Mouse (Mus musculus) cerebellum, postnatal 4 days (tissue): ENCODE results near the gene Dchs2.
"Not testable (repeated sequence)": the region's sequence is repeated elsewhere in the genome, so short reads cannot be mapped to it uniquely, and the experiment has no call there.

Source experiments
- DNase-seq, 2 experiments: peaks; one replicate each; pipeline ENCODE4 v3.0.0; 2022; ENCODE audit warnings: low spot score in 2 of 2, mixed read lengths in 1 of 2

Dchs2 gene

DNA sequence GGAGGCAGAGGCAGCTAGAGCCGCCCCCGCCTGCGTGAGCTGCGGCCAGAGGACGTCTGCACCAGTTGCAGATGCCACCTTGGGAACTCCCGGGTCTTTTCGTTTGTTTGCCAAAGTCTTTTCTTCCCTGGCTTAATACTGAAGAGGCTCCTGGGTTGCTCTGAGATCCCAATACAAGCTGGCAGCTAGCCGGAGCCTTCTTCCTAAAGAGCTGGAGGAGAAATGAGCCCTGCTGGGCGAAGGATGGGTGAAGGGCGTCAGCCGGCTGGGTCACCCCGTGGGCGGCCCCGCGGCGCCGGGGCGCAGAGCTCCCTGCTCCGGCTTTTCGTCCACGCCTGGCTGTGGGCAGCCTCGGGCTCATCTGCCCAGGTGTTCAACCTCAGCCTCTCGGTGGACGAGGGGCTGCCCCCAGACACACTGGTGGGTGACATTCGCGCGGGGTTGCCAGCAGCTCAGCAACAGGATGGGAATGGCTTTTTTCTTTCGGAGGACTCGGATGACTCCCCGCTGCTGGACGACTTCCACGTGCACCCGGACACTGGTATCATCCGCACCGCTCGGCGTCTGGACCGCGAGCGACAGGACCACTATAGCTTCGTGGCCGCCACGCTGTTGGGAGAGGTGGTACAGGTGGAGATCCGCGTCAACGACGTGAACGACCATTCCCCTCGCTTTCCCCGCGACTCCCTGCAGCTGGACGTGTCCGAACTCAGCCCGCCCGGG lies at the start of gene Dchs2:
Gene Dchs2, plus strand, starts transcription at position 223 of the 723 bp plus-strand sequence.
- DNase-seq, result no peak

- DNase-seq, result peak; percentile 34 to 64
Observed at GRCm38 (mm10) chr3:83080567-83081055, 47.1 kb upstream of the Dchs2 start.

GRCm38 (mm10) chr3:83097586-83097985 lies 30.2 kb upstream of the Dchs2 start:
- DNase-seq, result no peak

DNA sequence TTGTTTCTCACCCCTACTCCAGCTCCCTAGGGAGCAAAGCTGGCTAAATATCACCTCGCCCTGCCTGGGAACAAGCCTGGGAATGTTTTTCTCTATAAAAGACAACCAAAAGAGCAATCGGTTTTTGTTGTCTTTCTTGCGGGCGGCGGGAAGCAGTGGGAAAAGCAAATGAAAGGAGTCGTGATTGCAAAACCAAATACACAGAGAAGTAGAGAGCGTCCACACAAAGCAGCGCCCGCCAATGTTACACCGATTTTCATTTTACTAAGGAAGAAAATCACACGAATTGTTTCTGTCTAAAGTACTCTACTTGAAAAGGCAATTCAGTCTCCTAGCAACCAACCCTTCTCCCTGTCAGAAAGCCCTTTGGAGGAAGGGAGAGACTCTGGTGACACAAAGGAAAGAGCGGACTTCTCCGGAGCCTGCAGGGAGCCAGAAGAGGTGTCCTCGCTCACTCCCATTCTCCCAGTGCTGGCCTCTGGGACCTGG lies 29.2 kb upstream of the Dchs2 start:
- no peak for DNase-seq

GRCm38 (mm10) chr3:83099139-83099538 lies 28.6 kb upstream of the Dchs2 start:
- DNase-seq, result no peak

DNA sequence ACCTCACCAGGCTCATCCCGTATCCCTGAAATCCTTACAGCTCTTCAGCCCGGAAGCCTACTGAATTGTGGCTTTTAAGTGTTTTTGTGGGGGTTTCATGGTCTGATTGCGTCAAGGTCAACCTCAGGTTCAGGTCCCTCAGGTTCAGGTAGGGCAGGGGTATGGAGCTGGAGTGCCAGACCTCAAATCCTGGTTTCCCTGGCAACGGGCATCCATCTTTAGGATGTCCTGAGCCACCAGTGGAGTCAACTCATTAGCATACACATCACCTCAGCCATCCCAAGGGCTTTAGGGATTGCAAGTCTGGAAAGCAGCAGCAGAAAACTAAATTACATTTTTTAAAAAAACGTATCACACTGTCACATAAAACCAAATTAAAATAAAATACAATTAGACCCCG lies 28.1 kb upstream of the Dchs2 start:
- no peak for DNase-seq

GRCm38 (mm10) chr3:83102286-83102685 lies 25.5 kb upstream of the Dchs2 start:
- DNase-seq, result no peak

GRCm38 (mm10) chr3:83110163-83110562 lies 17.6 kb upstream of the Dchs2 start:
- DNase-seq, result no peak

GRCm38 (mm10) chr3:83111485-83112261 lies 16.1 kb upstream of the Dchs2 start:
- no peak for DNase-seq

- no peak for DNase-seq
Observed at GRCm38 (mm10) chr3:83112869-83113268, 14.9 kb upstream of the Dchs2 start.

GRCm38 (mm10) chr3:83114946-83115345 lies 12.8 kb upstream of the Dchs2 start:
- DNase-seq, result no peak

DNA sequence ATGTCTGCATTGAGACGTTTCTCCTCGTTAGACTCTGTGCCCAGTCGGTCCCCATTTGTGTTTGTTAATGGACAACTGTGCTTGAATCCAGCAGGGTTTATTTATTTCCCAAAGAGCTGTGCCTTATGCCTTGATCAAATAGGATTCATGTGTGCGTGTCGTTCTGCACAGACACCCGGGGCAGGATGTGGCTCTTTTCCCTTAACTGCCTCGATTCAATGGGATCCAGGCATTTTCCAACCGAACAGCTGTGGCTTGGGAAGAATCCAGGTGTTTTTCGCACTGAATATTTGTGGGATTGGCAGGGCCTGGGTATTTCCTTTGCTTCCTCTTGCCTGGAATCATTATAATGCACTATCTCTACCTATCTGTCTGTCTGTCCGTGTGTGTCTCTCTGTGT lies 10.2 kb upstream of the Dchs2 start:
- no peak for DNase-seq

DNA sequence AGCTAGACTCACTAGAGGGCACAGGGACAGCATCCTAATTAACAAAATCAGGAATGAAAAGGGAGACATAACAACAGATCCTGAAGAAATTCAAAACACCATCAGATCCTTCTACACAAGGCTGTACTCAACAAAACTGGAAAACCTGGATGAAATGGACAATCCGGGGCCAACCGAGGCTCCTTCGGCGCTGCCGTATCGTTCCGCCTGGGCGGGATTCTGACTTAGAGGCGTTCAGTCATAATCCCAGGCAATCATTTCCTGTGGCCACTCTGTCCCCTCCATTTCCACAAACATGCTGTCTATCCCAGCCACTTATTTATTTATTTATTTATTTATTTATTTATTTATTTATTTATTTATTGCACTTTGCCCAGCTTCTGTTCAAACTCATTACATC lies 3.8 kb upstream of the Dchs2 start:
- not testable (repeated sequence) for DNase-seq

- DNase-seq, result no peak
Observed at GRCm38 (mm10) chr3:83127088-83127725, 541 bp upstream of the Dchs2 start.

- DNase-seq, result peak in 1 of 2 experiments; percentile 10
Observed at GRCm38 (mm10) chr3:83128449-83128922, 738 bp downstream of the Dchs2 start.

DNA sequence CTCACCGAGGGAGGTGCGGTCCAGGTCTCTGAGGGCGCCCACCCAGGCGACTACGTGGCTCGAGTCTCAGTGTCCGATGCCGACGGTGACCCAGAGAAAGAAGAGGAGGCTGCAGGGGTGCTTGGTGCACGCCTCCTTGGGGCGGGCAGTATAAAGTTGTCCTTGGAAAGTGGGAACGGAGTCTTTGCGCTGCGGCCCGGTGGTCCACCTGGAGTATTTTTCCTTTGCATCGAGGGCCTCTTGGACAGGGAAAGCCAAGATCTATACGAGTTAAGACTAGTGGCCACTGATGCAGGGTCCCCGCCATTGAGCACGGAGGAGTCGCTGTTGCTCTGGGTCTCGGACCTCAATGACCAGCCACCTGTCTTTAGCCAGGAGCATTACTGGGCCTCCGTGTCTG lies 1.4 kb downstream of the Dchs2 start:
- DNase-seq, result no peak

DNA sequence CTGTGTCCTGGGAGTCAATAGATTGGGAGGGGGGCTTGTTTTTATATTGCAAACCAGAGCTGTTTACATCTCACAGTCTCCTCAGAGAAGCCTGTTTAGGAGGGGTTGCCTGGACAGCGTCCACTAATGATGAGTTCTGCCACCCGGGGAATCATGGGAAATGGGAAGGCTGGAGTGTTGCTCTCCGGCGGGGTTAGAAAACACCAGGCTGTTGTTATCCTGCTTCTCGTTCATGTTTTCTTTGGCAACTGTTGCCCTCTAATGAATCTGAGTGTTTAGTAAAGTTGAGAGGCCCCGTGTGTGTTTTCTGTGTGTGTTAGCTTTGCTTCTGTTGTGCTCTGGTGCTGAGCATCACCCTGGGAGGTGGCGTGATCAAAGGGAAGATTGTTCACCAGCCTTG lies 8.7 kb downstream of the Dchs2 start:
- no peak for DNase-seq

DNA sequence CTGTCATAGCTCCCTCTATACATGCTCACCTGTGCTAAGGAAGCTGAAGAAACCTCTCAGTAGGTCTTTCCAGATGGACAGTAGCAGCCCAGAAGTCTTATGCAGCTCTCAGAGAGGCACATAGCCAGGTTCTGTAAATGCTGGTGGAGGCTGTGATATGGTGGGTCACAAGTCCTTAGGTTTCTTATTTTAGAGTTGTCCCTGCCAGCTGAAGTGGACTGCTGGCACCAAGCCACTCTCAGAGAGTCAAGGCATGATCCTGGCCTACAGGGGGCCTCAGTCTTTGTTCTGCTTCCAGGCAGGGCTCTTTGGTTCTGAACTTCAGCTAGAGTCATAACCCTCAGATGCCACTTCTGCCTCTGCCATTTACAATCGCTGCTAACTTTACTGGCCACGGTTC lies 11.1 kb downstream of the Dchs2 start:
- DNase-seq, result no peak

- no peak for DNase-seq
Observed at GRCm38 (mm10) chr3:83145610-83146009, 17.9 kb downstream of the Dchs2 start.

DNA sequence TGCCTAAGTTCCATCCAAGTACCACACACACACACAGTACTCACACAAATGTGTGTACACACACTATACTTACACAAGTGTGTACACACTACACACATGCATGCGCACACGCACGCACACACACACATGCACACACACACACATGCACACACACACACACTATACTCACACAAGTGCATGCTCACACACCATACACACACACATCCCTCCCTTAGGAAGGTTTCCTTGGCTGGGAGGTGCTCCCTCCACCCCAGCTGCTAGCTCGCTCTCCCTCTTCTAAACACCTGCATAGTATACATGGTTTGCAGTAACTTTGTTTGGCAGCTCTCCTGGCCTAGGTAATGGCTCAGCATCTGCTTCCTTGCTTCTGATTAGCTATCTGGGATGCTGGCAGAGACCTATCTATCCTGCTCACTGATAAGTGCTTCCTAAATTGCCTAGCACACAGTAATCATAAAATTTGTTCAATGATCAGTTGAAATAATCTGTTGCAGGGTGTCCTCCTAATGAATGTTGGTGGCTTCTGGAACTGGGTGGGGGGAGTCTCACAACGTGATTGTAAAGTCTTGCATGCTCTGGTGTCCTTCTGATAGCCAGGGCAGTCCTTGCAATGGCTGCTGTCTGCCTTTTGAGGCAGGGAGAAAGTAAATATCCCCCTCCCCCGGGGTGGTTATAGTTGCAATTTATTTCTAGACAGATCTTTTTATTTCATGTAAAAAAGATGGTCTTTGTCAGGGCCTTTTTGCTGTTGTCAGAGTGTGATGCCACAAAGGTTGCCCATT lies 19.7 kb downstream of the Dchs2 start:
- DNase-seq, result no peak

DNA sequence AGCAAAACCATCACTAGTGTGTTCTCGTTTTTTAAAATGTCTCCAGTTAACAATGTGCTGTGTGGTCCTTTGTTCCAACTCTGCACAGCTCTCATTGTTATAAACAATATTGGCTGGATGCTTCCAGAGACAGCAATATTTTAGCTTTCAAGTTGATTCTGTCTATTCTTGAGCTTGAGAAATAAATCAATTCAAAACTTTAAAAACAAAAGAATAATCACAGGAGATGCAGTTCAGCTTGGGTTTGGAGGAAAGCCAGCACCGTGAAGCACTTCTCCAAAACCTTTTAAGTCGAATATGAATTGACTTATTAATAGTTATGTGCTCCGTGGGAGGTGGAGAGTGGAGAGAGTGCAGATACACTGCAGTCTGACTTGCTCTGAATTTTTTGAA lies 20.3 kb downstream of the Dchs2 start:
- no peak for DNase-seq
